Mouse (Mus musculus): ENCODE measurements around the gene Cadm3. TPM values are rescaled to one million over a fixed set of nuclear protein-coding genes. Genes with fewer than 3 reads are reported as not detected.

Gene Cadm3
- polyA plus RNA-seq, 1 experiment from 2014 or later = 138 TPM

- Histone ChIP-seq H3K27me3 (ENCODE audit: control insufficient read depth, insufficient read depth, low read length) (no peaks in the 10 kb centered on the region), H3K4me3 (replicated peaks; ENCODE audit: low read length) (no peak overlapping the region), H3K27ac (no peak overlapping the region), H3K9ac (no peak overlapping the region), H3K9me3 (ENCODE audit: control insufficient read depth, low read length) (no peaks in the 10 kb centered on the region), H3K4me2 (replicated peaks) (no peak overlapping the region), H3K36me3 (replicated peaks; ENCODE audit: control insufficient read depth, insufficient read depth) (no peaks in the 10 kb centered on the region), H3K4me1 (replicated peaks; ENCODE audit: control insufficient read depth, insufficient read depth, low read length) (no peaks in the 10 kb centered on the region)
- 92% methylated on average over 6 of the region's 6 CpGs for WGBS
- no peak for DNase-seq (ENCODE audit: low spot score)
- no peak for ATAC-seq (ENCODE audit: low FRiP score)
These were observed 13.9 kb upstream of the Cadm3 start for GRCm38 (mm10) chr1:173381436-173381835.

- WGBS = 29% methylated on average over 13 of the region's 13 CpGs
- H3K4me2 ChIP-seq (replicated peaks) = peak overlapping the region; percentile 13; the same call in 1 of the 2 replicates
- H3K9ac ChIP-seq = no peak overlapping the region
- H3K9me3 ChIP-seq (ENCODE audit: control insufficient read depth, low read length) = no peaks in the 10 kb centered on the region
- H3K4me3 ChIP-seq (replicated peaks; ENCODE audit: low read length) = no peak overlapping the region
- ATAC-seq (ENCODE audit: low FRiP score) = peak; percentile 89
- no peak overlapping the region for H3K27ac ChIP-seq
- no peaks in the 10 kb centered on the region for H3K36me3 ChIP-seq (replicated peaks; ENCODE audit: control insufficient read depth, insufficient read depth)
- peak; percentile 80 for DNase-seq (ENCODE audit: low spot score)
- no peaks in the 10 kb centered on the region for H3K4me1 ChIP-seq (replicated peaks; ENCODE audit: control insufficient read depth, insufficient read depth, low read length)
- no peaks in the 10 kb centered on the region for H3K27me3 ChIP-seq (ENCODE audit: control insufficient read depth, insufficient read depth, low read length)
These were observed 10.1 kb upstream of the Cadm3 start for GRCm38 (mm10) chr1:173377380-173378112.

GRCm38 (mm10) chr1:173374020-173374419 is 6.5 kb upstream of the Cadm3 start:
- ATAC-seq (ENCODE audit: low FRiP score) (no peak), DNase-seq (ENCODE audit: low spot score) (no peak)
- WGBS = 86% methylated on average over 7 of the region's 7 CpGs
- H3K36me3 ChIP-seq (replicated peaks; ENCODE audit: control insufficient read depth, insufficient read depth) = no peaks in the 10 kb centered on the region
- no peak overlapping the region for H3K4me3 ChIP-seq (replicated peaks; ENCODE audit: low read length)
- H3K4me2 ChIP-seq (replicated peaks) = no peak overlapping the region
- H3K9me3 ChIP-seq (ENCODE audit: control insufficient read depth, low read length) = no peaks in the 10 kb centered on the region
- H3K4me1 ChIP-seq (replicated peaks; ENCODE audit: control insufficient read depth, insufficient read depth, low read length) = peaks cover 7% of the 10 kb centered on the region; the same call in 1 of the 2 replicates
- no peak overlapping the region for H3K27ac ChIP-seq
- no peak overlapping the region for H3K9ac ChIP-seq
- no peaks in the 10 kb centered on the region for H3K27me3 ChIP-seq (ENCODE audit: control insufficient read depth, insufficient read depth, low read length)

- no peak for DNase-seq (ENCODE audit: low spot score)
- H3K9me3 ChIP-seq (ENCODE audit: control insufficient read depth, low read length) = no peaks in the 10 kb centered on the region
- 70% methylated on average over 6 of the region's 6 CpGs for WGBS
- H3K27me3 ChIP-seq (ENCODE audit: control insufficient read depth, insufficient read depth, low read length) = no peaks in the 10 kb centered on the region
- H3K36me3 ChIP-seq (replicated peaks; ENCODE audit: control insufficient read depth, insufficient read depth) = no peaks in the 10 kb centered on the region
- no peak overlapping the region for H3K27ac ChIP-seq
- H3K4me1 ChIP-seq (replicated peaks; ENCODE audit: control insufficient read depth, insufficient read depth, low read length) = peaks cover 14% of the 10 kb centered on the region
- no peak overlapping the region for H3K9ac ChIP-seq
- ATAC-seq (ENCODE audit: low FRiP score) = no peak
- H3K4me2 ChIP-seq (replicated peaks) = no peak overlapping the region
- H3K4me3 ChIP-seq (replicated peaks; ENCODE audit: low read length) = no peak overlapping the region
These were observed 4.1 kb upstream of the Cadm3 start for GRCm38 (mm10) chr1:173371586-173371985.

- Histone ChIP-seq H3K36me3 (replicated peaks; ENCODE audit: control insufficient read depth, insufficient read depth) (no peaks in the 10 kb centered on the region), H3K4me3 (replicated peaks; ENCODE audit: low read length) (no peak overlapping the region), H3K27me3 (ENCODE audit: control insufficient read depth, insufficient read depth, low read length) (no peaks in the 10 kb centered on the region), H3K27ac (no peak overlapping the region), H3K9me3 (ENCODE audit: control insufficient read depth, low read length) (no peaks in the 10 kb centered on the region), H3K9ac (no peak overlapping the region), H3K4me1 (replicated peaks; ENCODE audit: control insufficient read depth, insufficient read depth, low read length) (peaks cover 17% of the 10 kb centered on the region), H3K4me2 (replicated peaks) (no peak overlapping the region)
- ATAC-seq (ENCODE audit: low FRiP score) = no peak
- DNase-seq (ENCODE audit: low spot score) = no peak
- 60% methylated on average over 6 of the region's 6 CpGs for WGBS
These were observed 3.0 kb upstream of the Cadm3 start for GRCm38 (mm10) chr1:173370456-173370855.

- no peak for ATAC-seq (ENCODE audit: low FRiP score)
- 84% methylated on average over 2 of the region's 2 CpGs for WGBS
- Histone ChIP-seq H3K4me2 (replicated peaks) (no peak overlapping the region), H3K9me3 (ENCODE audit: control insufficient read depth, low read length) (no peaks in the 10 kb centered on the region), H3K4me3 (replicated peaks; ENCODE audit: low read length) (no peak overlapping the region), H3K27ac (no peak overlapping the region), H3K27me3 (ENCODE audit: control insufficient read depth, insufficient read depth, low read length) (no peaks in the 10 kb centered on the region), H3K4me1 (replicated peaks; ENCODE audit: control insufficient read depth, insufficient read depth, low read length) (peaks cover 25% of the 10 kb centered on the region), H3K9ac (no peak overlapping the region), H3K36me3 (replicated peaks; ENCODE audit: control insufficient read depth, insufficient read depth) (no peaks in the 10 kb centered on the region)
- DNase-seq (ENCODE audit: low spot score) = no peak
These were observed 2.1 kb upstream of the Cadm3 start for GRCm38 (mm10) chr1:173369611-173370010.

GRCm38 (mm10) chr1:173366701-173367355 is 667 bp downstream of the Cadm3 start:
- Histone ChIP-seq H3K27ac (peak overlapping the region; percentile 92), H3K4me3 (replicated peaks; ENCODE audit: low read length) (peak overlapping the region; percentile 100), H3K9ac (peak overlapping the region; percentile 99), H3K9me3 (ENCODE audit: control insufficient read depth, low read length) (no peaks in the 10 kb centered on the region), H3K27me3 (ENCODE audit: control insufficient read depth, insufficient read depth, low read length) (no peaks in the 10 kb centered on the region), H3K36me3 (replicated peaks; ENCODE audit: control insufficient read depth, insufficient read depth) (0 out of 2 replicates have a peak, but pooled peaks cover 9% of the 10 kb centered on the region), H3K4me1 (replicated peaks; ENCODE audit: control insufficient read depth, insufficient read depth, low read length) (peaks cover 40% of the 10 kb centered on the region), H3K4me2 (replicated peaks) (peak overlapping the region; percentile 84)
- ATAC-seq (ENCODE audit: low FRiP score) (peak; percentile 69), DNase-seq (ENCODE audit: low spot score) (peak; percentile 65)
- WGBS = under 1% methylated on average over 31 of the region's 31 CpGs

GRCm38 (mm10) chr1:173365970-173366409 is 1.5 kb downstream of the Cadm3 start:
- H3K4me3 ChIP-seq (replicated peaks; ENCODE audit: low read length) = peak overlapping the region; percentile 100
- 0 out of 2 replicates have a peak, but pooled peaks cover 9% of the 10 kb centered on the region for H3K36me3 ChIP-seq (replicated peaks; ENCODE audit: control insufficient read depth, insufficient read depth)
- peak overlapping the region; percentile 99 for H3K9ac ChIP-seq
- peak; percentile 11 for ATAC-seq (ENCODE audit: low FRiP score)
- H3K9me3 ChIP-seq (ENCODE audit: control insufficient read depth, low read length) = no peaks in the 10 kb centered on the region
- no peak for DNase-seq (ENCODE audit: low spot score)
- under 1% methylated on average over 13 of the region's 13 CpGs for WGBS
- H3K4me2 ChIP-seq (replicated peaks) = peak overlapping the region; percentile 84
- peaks cover 47% of the 10 kb centered on the region for H3K4me1 ChIP-seq (replicated peaks; ENCODE audit: control insufficient read depth, insufficient read depth, low read length)
- H3K27ac ChIP-seq = peak overlapping the region; percentile 92; the same call in 1 of the 2 replicates
- no peaks in the 10 kb centered on the region for H3K27me3 ChIP-seq (ENCODE audit: control insufficient read depth, insufficient read depth, low read length)

GRCm38 (mm10) chr1:173364125-173364800 is 3.2 kb downstream of the Cadm3 start:
- no peak for DNase-seq (ENCODE audit: low spot score)
- no peak overlapping the region for H3K4me3 ChIP-seq (replicated peaks; ENCODE audit: low read length)
- no peaks in the 10 kb centered on the region for H3K9me3 ChIP-seq (ENCODE audit: control insufficient read depth, low read length)
- H3K27me3 ChIP-seq (ENCODE audit: control insufficient read depth, insufficient read depth, low read length) = no peaks in the 10 kb centered on the region
- no peak for ATAC-seq (ENCODE audit: low FRiP score)
- no peak overlapping the region for H3K9ac ChIP-seq
- WGBS = 85% methylated on average over 4 of the region's 4 CpGs
- H3K36me3 ChIP-seq (replicated peaks; ENCODE audit: control insufficient read depth, insufficient read depth) = 0 out of 2 replicates have a peak, but pooled peaks cover 9% of the 10 kb centered on the region
- no peak overlapping the region for H3K27ac ChIP-seq
- H3K4me1 ChIP-seq (replicated peaks; ENCODE audit: control insufficient read depth, insufficient read depth, low read length) = peaks cover 57% of the 10 kb centered on the region
- no peak overlapping the region for H3K4me2 ChIP-seq (replicated peaks)

All from hindbrain, embryonic 14.5 days (tissue).